Mouse (Mus musculus): ENCODE measurements around the gene Kazn. TPM values are rescaled to one million over a fixed set of nuclear protein-coding genes. Genes with fewer than 3 reads are reported as not detected.
A peak's percentile ranks its signal among the peaks of the same experiment; 100 is the strongest.

Kazn gene
- total RNA-seq, 2 experiments from 2014 or later = 3.4 to 4.3 TPM

DNA sequence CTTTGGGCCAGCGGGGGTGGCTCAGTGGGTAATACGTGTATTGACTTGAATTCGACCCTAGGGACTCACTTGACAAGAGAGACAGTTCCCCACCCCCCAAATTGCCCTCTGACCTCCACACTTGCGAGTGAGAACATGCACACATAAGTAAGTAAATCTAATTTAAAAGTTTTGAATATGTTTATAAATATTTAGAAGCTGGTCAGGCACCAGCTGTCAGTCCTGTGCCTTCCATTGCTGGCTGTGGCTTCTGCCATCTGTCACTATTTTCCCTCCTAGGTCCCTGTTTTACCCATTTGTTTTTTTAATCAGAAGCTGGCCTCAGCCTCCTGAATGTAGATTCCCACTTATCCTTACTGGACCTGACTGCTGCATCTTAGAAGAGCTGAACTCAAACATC is 150.8 kb downstream of the Kazn start:
- intact Hi-C loops (cut with DNase I) = no loop called here
- DNase-seq (ENCODE audit: low spot score) = no peak

GRCm38 (mm10) chr4:142084936-142085563 is 154.2 kb downstream of the Kazn start:
- intact Hi-C loops (cut with DNase I) = loop anchor here (5.0 kb wide), 2 partner anchors 43 to 78 kb away; no protein-coding TSS in a partner anchor
- DNase-seq (ENCODE audit: low spot score) = no peak

GRCm38 (mm10) chr4:142084131-142084899 is 154.9 kb downstream of the Kazn start, which contains the start of gene Tmem51:
Gene Tmem51, minus strand, starts transcription at chr4:142084304.
- DNase-seq (ENCODE audit: low spot score) = peak; percentile 38
- intact Hi-C loops (cut with DNase I) = loop anchor here (5.0 kb wide), 2 partner anchors 42 to 77 kb away; no protein-coding TSS in a partner anchor

GRCm38 (mm10) chr4:142083762-142084130 is 155.5 kb downstream of the Kazn start:
- DNase-seq (ENCODE audit: low spot score) = peak; percentile 44
- intact Hi-C loops (cut with DNase I) = loop anchor here (5.0 kb wide), 2 partner anchors 41 to 76 kb away; no protein-coding TSS in a partner anchor

- intact Hi-C loops (cut with DNase I) = loop anchor here (5.0 kb wide), 2 partner anchors 41 to 76 kb away; no protein-coding TSS in a partner anchor
- no peak for DNase-seq (ENCODE audit: low spot score)
Observed at GRCm38 (mm10) chr4:142083193-142083592, 156.0 kb downstream of the Kazn start.

- no peak for DNase-seq (ENCODE audit: low spot score)
- intact Hi-C loops (cut with DNase I) = loop anchor here (5.0 kb wide), 2 partner anchors 40 to 75 kb away; no protein-coding TSS in a partner anchor
Observed at GRCm38 (mm10) chr4:142082703-142083102, 156.5 kb downstream of the Kazn start.

DNA sequence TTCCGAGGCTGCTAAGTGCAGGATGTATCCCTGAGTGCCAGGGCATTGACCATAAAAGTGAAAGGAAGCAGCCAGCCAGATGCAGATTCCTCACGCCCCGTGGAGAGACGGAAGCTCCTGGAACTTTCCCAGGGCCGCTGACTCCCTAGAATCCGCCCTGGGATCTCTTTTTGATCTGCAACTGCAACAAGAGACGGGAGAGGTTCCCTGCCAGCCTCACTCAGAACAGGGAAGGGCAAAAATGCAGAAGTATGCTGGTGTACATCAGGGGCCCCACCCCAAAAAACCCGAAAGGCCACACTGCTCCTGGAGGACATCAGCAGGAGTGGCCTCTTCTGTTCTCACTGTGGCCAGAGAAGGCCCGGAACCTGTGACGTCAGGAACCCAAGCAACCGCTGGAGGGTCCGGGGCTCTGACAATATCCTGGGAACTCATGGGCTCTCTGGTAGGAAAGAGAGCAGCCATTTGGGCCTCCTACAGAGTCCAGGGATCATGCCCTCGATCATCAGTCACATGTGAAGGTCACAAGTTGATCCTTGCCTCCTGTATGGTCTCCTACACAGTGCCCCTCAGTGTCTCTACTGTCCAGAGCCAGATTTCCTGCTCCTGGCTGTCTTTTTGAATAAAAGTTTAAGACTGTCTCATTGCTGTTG is 157.4 kb downstream of the Kazn start:
- no peak for DNase-seq (ENCODE audit: low spot score)

GRCm38 (mm10) chr4:142080901-142081630 is 158.1 kb downstream of the Kazn start:
- intact Hi-C loops (cut with DNase I) = loop anchor here (5.0 kb wide), 2 partner anchors 39 to 74 kb away; no protein-coding TSS in a partner anchor
- no peak for DNase-seq (ENCODE audit: low spot score)

More for the DNA sequence above, 157.4 kb downstream of the Kazn start:
- intact Hi-C loops (cut with DNase I) = loop anchor here (5.0 kb wide), 2 partner anchors 39 to 74 kb away; no protein-coding TSS in a partner anchor

GRCm38 (mm10) chr4:142080487-142080767 is 158.8 kb downstream of the Kazn start:
- DNase-seq (ENCODE audit: low spot score) = no peak
- intact Hi-C loops (cut with DNase I) = loop anchor here (5.0 kb wide), 2 partner anchors 38 to 73 kb away; no protein-coding TSS in a partner anchor

DNA sequence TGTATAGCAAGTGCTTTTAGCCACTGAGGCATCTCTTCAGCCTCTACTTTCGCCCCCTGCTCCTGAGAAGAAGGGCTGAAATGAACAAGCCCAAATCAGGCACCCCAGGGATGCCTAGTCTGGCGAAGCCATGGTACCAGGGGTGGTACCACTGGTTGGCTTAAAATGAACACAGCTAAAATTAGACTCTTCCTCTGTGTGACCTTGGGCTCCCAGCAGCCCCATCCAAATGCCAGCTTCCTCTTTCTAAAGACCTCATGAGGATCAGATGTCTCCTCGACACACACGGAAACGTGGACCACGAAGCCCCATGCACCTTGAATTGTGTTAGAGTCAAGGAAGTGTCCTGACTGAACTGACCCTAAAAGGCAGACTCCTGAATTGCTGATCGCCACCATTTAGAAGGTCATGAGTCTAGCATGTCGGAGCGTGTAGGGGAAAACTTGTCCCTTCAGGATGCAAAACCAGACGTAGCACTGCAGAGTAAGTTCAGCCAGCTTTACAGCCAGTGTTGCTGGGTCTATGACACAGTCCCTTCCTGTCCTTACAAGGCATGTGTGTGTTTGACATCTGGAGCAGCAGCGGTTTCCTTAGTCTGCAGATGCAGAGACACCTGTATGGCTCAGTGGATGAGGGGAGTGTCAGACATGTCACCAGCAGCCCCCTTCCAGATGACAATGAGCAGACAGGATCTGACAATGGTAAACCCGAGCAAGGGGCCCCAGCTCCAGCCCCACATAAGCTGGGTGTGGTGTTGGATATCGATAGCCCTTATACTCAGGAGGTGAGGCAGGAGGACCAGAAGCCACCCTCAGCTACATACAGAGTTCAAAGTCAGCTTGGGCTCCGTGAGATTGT is 159.3 kb downstream of the Kazn start:
- intact Hi-C loops (cut with DNase I) = loop anchor here (5.0 kb wide), 2 partner anchors 38 to 73 kb away; no protein-coding TSS in a partner anchor
- DNase-seq (ENCODE audit: low spot score) = no peak

GRCm38 (mm10) chr4:142077572-142078271 is 161.5 kb downstream of the Kazn start:
- no peak for DNase-seq (ENCODE audit: low spot score)
- intact Hi-C loops (cut with DNase I) = no loop called here

- DNase-seq (ENCODE audit: low spot score) = no peak
- intact Hi-C loops (cut with DNase I) = no loop called here
Observed at GRCm38 (mm10) chr4:142076883-142077282, 162.3 kb downstream of the Kazn start.

- intact Hi-C loops (cut with DNase I) = no loop called here
- DNase-seq (ENCODE audit: low spot score) = no peak
Observed at GRCm38 (mm10) chr4:142075931-142076330, 163.3 kb downstream of the Kazn start.

DNA sequence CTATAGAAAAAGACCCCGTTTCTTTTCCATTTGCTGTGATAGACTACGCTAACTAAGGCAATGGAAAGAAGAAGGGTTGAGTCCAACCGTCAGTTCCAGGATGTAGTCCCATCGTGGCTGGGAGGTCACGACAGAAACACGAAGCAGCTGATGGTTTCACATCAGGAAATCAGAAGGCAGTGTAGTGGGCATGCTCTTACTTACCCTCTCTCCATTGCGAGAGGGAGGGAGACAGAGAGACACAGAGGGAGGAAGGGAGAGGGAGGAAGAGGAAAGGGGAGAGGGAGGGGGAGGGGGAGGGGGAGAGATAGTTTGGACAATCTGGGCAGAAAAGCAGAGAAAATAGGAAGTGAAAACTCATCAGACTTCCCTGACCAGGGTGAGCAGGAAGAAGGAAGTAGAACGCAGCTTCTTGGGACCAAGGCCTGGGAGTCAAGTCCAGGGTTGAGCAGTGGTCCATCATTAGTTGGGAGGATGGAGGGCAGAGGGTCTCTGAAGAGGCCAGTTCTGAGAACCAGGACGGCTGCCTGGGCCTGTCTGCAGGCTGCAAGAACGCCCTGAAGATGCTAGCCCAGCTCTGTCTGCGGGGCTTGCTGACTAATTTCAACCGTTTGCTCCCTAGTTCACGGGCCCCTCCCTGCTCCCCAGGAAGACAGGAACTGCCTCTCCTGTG is 165.0 kb downstream of the Kazn start:
- intact Hi-C loops (cut with DNase I) = no loop called here
- DNase-seq (ENCODE audit: low spot score) = no peak

DNA sequence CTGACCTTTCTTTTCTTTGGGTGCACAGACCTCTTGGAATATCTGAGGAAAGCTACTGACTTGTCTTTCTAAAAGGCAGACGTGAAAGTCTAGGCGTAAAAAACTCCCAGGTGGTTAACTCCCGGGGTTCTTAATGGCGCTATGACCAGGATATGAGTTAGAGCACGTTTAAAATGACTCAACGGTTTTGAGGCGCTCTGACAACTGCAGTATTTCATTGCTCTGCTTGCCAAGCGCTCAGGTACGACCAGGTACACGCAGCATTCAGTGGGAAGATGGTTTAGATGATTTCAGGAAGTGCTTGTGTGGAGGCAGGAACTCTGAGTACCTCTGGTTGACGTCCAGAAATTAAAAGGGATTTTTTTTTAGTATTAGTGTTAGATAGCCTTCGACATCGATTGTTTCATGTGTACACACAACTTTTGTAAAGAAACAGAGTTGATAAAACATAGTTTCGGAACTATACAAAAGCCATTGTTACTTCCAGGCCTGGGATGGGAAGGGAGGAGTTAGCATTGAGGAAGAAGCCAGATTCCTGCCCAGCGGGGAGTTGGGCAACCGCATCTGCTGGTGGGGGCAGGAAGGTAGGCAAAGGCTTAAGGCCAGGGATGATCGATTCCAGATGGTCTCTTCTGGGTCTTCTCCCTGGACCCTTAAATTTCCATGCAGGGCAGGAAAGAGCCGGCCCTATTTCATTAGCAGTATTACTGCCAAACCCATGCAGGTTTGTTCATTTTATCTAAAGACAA is 167.8 kb downstream of the Kazn start:
- DNase-seq (ENCODE audit: low spot score) = no peak
- intact Hi-C loops (cut with DNase I) = no loop called here

DNA sequence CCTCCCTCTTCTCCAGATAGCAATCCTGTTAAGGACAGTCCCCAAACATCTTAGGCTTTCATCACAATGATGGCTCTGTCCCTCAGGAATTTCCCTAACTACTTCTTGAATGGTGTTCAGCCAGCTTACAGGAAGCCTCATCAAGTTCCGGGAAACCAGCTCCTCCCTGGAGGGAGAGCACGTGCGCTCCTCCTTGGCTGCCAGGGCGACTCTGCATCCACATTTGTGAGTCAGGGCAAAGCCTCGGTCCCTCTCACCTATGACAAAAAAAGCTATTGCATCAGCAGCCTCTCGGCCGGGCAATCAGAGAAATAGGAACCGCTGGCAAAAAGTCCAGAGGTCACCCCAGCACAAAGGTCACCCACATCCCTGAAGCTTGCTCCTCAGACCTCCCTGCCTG is 168.4 kb downstream of the Kazn start:
- intact Hi-C loops (cut with DNase I) = no loop called here
- DNase-seq (ENCODE audit: low spot score) = no peak

All from heart, postnatal 25 days (tissue).